Mouse (Mus musculus): ENCODE results near the gene Sdad1.

GRCm38 (mm10) chr5:92322612-92323011 lies 12.3 kb upstream of the Sdad1 start:
- no peak for TF ChIP-seq CTCF (IDR thresholded peaks at IDR 0.05; ENCODE audit: low read depth, low read length)
- TF ChIP-seq POLR2A (IDR thresholded peaks at IDR 0.05; ENCODE audit: insufficient read depth, low read length): no peak

All from ES-Bruce4 (cell line).